Mouse (Mus musculus): ENCODE data around the gene Mfsd5.

DNA sequence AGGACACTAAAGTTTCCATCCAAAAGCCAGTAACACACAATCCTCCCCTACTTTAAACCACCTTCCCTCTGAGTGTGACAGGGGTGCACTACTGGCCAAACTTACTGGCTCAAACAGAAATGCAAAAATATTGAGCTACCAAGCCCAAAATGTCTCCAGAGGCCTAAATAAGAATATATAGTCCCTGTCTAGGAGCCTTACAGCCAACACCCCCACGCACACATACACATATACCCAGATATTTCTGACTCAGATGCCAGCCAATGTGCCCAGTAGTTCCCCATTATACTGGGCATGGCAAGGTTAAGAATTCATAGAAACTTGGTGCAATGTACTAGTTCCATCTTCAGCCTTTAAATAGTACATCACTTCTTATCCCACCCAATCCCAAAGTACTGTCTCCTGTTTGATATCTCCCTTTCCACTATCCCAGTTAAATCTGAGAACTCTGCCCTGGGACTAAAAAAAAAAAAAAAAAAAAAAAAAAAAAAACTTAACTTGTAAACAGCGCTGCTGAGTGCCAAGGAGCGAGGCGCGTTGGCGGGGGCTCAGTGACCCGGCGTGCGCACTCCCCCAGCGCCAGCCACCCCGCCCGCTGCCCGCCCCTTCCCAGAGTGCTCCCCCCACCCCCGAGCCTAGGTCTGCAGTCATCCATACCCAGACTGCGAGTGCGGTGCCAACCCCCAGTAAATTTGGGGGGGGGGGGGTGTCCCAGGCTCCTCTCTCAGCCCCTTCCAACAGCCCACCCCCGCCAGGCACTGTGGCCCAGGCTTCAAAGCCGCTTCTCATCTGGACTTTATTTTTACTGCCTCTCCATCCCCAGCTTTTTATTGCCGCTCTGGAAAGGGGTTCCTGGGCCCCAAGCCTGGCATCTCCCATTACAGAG lies 34.7 kb upstream of the Mfsd5 start:
- no peak for TF ChIP-seq GATA1 (IDR thresholded peaks at IDR 0.05; ENCODE audit: low read length)
- no peak for TF ChIP-seq TAL1 (IDR thresholded peaks at IDR 0.05; ENCODE audit: low read length)

Measured in erythroblast, embryonic 14.5 days (primary cell).